Mouse (Mus musculus) heart, embryonic 13.5 days (tissue): ENCODE data around the gene Hist2h2ab. TPM values are rescaled to one million over a fixed set of nuclear protein-coding genes. Genes with fewer than 3 reads are reported as not detected.
A peak's percentile ranks its signal among the peaks of the same experiment; 100 is the strongest.

Source experiments
- ATAC-seq: fragments of 200-750 bp; cut with Nextera tagmentation; 2 replicates; pipeline ENCODE4 v1.8.0; 2017; ENCODE audit warnings: moderate TSS enrichment; ENCODE audit not compliant: insufficient number of reproducible peaks, low FRiP score, low TSS enrichment; ENCODE audit errors: extremely low read depth
- H3K27ac ChIP-seq: fragments of 300-500 bp; sonication (generic); replicated peaks from 2 replicates; pipeline ENCODE4 v1.5.1; 2015; ENCODE audit warnings: moderate library complexity, mild to moderate bottlenecking, inconsistent platforms
- H3K27me3 ChIP-seq: fragments of 300-500 bp; sonication (generic); replicated peaks from 2 replicates; pipeline ENCODE4 v1.6.1; 2015; ENCODE audit warnings: mild to moderate bottlenecking, inconsistent platforms
- H3K36me3 ChIP-seq: fragments of 300-500 bp; sonication (generic); 2 replicates; pipeline ENCODE4 v1.6.1; 2015; ENCODE audit warnings: mild to moderate bottlenecking, inconsistent platforms
- H3K4me1 ChIP-seq: fragments of 300-500 bp; sonication (generic); 2 replicates; pipeline ENCODE4 v1.6.1; 2015; ENCODE audit warnings: inconsistent platforms
- H3K4me2 ChIP-seq: fragments of 300-500 bp; sonication (generic); 2 replicates; pipeline ENCODE4 v1.6.1; 2015; ENCODE audit warnings: inconsistent platforms, mild to moderate bottlenecking, moderate library complexity
- H3K4me3 ChIP-seq: fragments of 300-500 bp; sonication (generic); 2 replicates; pipeline ENCODE4 v1.5.1; 2015; ENCODE audit warnings: moderate library complexity, mild to moderate bottlenecking, inconsistent platforms
- H3K9ac ChIP-seq: fragments of 300-500 bp; sonication (generic); 2 replicates; pipeline ENCODE4 v1.6.1; 2015; ENCODE audit warnings: inconsistent platforms, mild to moderate bottlenecking, moderate library complexity
- H3K9me3 ChIP-seq: fragments of 300-500 bp; sonication (generic); 2 replicates; pipeline ENCODE4 v1.6.1; 2016; ENCODE audit warnings: inconsistent platforms
- WGBS: fragments of 180-500 bp; shearing (Covaris S2); methylation state at CpG from one replicate; pipeline ENCODE4 v1.1.7; 2015; ENCODE audit warnings: mixed read lengths; 5-methylcytosine and 5-hydroxymethylcytosine counted together
- polyA plus RNA-seq: library from polyadenylated mRNA; unstranded; fragments of >200 nt; fragmentation: Nextera tagmentation; extraction: Ambion mirVana; gene quantifications from 2 replicates; pipeline ENCODE4 v1.2.1, GENCODE M21; 2015

The Hist2h2ab gene
- polyA plus RNA-seq, 1 experiment from 2014 or later: not detected

GRCm38 (mm10) chr3:96250890-96251289 is 31.2 kb downstream of the Hist2h2ab start:
- H3K9me3 ChIP-seq: no peaks in the 10 kb centered on the region
- no peak overlapping the region for H3K4me3 ChIP-seq
- no peak overlapping the region for H3K9ac ChIP-seq
- H3K27me3 ChIP-seq: no peaks in the 10 kb centered on the region
- WGBS: 72% methylated on average over 3 of the region's 3 CpGs
- ATAC-seq: no peak
- no peak overlapping the region for H3K4me2 ChIP-seq
- no peaks in the 10 kb centered on the region for H3K36me3 ChIP-seq
- peaks cover 31% of the 10 kb centered on the region for H3K4me1 ChIP-seq
- no peak overlapping the region for H3K27ac ChIP-seq

- H3K4me2 ChIP-seq: no peak overlapping the region
- no peaks in the 10 kb centered on the region for H3K27me3 ChIP-seq
- no peaks in the 10 kb centered on the region for H3K9me3 ChIP-seq
- no peak overlapping the region for H3K9ac ChIP-seq
- H3K36me3 ChIP-seq: no peaks in the 10 kb centered on the region
- ATAC-seq: no peak
- H3K4me1 ChIP-seq: peaks cover 35% of the 10 kb centered on the region
- 81% methylated on average over 3 of the region's 3 CpGs for WGBS
- no peak overlapping the region for H3K4me3 ChIP-seq
- no peak overlapping the region for H3K27ac ChIP-seq
These were observed 32.1 kb downstream of the Hist2h2ab start for GRCm38 (mm10) chr3:96251787-96252186.

GRCm38 (mm10) chr3:96254683-96255355 is 35.2 kb downstream of the Hist2h2ab start:
- no peak for ATAC-seq
- 23% methylated on average over 10 of the region's 10 CpGs for WGBS
- no peak overlapping the region for H3K27ac ChIP-seq
- H3K9ac ChIP-seq: peak overlapping the region; percentile 53
- no peaks in the 10 kb centered on the region for H3K36me3 ChIP-seq
- peaks cover 10% of the 10 kb centered on the region for H3K4me1 ChIP-seq
- peak overlapping the region; percentile 6; the same call in 1 of the 2 replicates for H3K4me2 ChIP-seq
- no peaks in the 10 kb centered on the region for H3K27me3 ChIP-seq
- no peaks in the 10 kb centered on the region for H3K9me3 ChIP-seq
- no peak overlapping the region for H3K4me3 ChIP-seq

GRCm38 (mm10) chr3:96255926-96256593 is 36.4 kb downstream of the Hist2h2ab start:
- H3K27ac ChIP-seq: no peak overlapping the region

GRCm38 (mm10) chr3:96257190-96257589 is 37.5 kb downstream of the Hist2h2ab start:
- H3K36me3 ChIP-seq: no peaks in the 10 kb centered on the region
- no peak overlapping the region for H3K27ac ChIP-seq
- no peaks in the 10 kb centered on the region for H3K9me3 ChIP-seq
- no peak for ATAC-seq
- no peak overlapping the region for H3K4me2 ChIP-seq
- no peak overlapping the region for H3K4me3 ChIP-seq
- H3K27me3 ChIP-seq: no peaks in the 10 kb centered on the region
- H3K9ac ChIP-seq: 0 out of 2 replicates have a peak overlapping the region, but pooled peaks have one; percentile 14
- WGBS: 71% methylated on average over 3 of the region's 3 CpGs
- H3K4me1 ChIP-seq: peaks cover 15% of the 10 kb centered on the region

More at GRCm38 (mm10) chr3:96255926-96256593, 36.4 kb downstream of the Hist2h2ab start:
- ATAC-seq: no peak
- no peaks in the 10 kb centered on the region for H3K27me3 ChIP-seq
- 71% methylated on average over 5 of the region's 5 CpGs for WGBS
- no peak overlapping the region for H3K4me2 ChIP-seq
- H3K9me3 ChIP-seq: no peaks in the 10 kb centered on the region
- no peaks in the 10 kb centered on the region for H3K36me3 ChIP-seq
- H3K4me1 ChIP-seq: peaks cover 4% of the 10 kb centered on the region
- H3K4me3 ChIP-seq: no peak overlapping the region
- no peak overlapping the region for H3K9ac ChIP-seq

GRCm38 (mm10) chr3:96260220-96260619 is 40.6 kb downstream of the Hist2h2ab start:
- Histone ChIP-seq H3K4me3 (no peak overlapping the region), H3K27ac (no peak overlapping the region), H3K9me3 (no peaks in the 10 kb centered on the region), H3K36me3 (no peaks in the 10 kb centered on the region), H3K27me3 (no peaks in the 10 kb centered on the region), H3K4me1 (peaks cover 30% of the 10 kb centered on the region), H3K9ac (no peak overlapping the region), H3K4me2 (no peak overlapping the region)
- WGBS: 83% methylated on average over 5 of the region's 5 CpGs
- no peak for ATAC-seq

- H3K27ac ChIP-seq: peak overlapping the region; percentile 96
- H3K4me2 ChIP-seq: peak overlapping the region; percentile 85
- H3K9me3 ChIP-seq: no peaks in the 10 kb centered on the region
- peak overlapping the region; percentile 94 for H3K9ac ChIP-seq
- 58% methylated on average over 3 of the region's 3 CpGs for WGBS
- no peaks in the 10 kb centered on the region for H3K36me3 ChIP-seq
- no peaks in the 10 kb centered on the region for H3K27me3 ChIP-seq
- H3K4me1 ChIP-seq: peaks cover 31% of the 10 kb centered on the region
- peak overlapping the region; percentile 58 for H3K4me3 ChIP-seq
- ATAC-seq: no peak
These were observed 42.0 kb downstream of the Hist2h2ab start for GRCm38 (mm10) chr3:96261623-96262022.

GRCm38 (mm10) chr3:96262216-96262875 is 42.7 kb downstream of the Hist2h2ab start:
- Histone ChIP-seq H3K27ac (peak overlapping the region; percentile 96), H3K4me1 (peaks cover 31% of the 10 kb centered on the region), H3K27me3 (no peaks in the 10 kb centered on the region), H3K9ac (peak overlapping the region; percentile 94), H3K9me3 (no peaks in the 10 kb centered on the region), H3K4me3 (peak overlapping the region; percentile 58), H3K36me3 (no peaks in the 10 kb centered on the region), H3K4me2 (peak overlapping the region; percentile 85)
- WGBS: under 1% methylated on average over 19 of the region's 19 CpGs
- peak; percentile 81 for ATAC-seq

- peak within 1 kb of the TSS; percentile 96 for H3K27ac ChIP-seq
- peak; percentile 54; the same call in 1 of the 2 replicates for ATAC-seq
- H3K9me3 ChIP-seq: no peaks in the 10 kb centered on the region
- peak within 1 kb of the TSS; percentile 58 for H3K4me3 ChIP-seq
- under 1% methylated on average over 40 of the region's 40 CpGs for WGBS
- no peaks in the 10 kb centered on the region for H3K27me3 ChIP-seq
- peak within 1 kb of the TSS; percentile 85 for H3K4me2 ChIP-seq
- no peaks in the 10 kb centered on the region for H3K36me3 ChIP-seq
- peak within 1 kb of the TSS; percentile 94 for H3K9ac ChIP-seq
- H3K4me1 ChIP-seq: peaks cover 37% of the 10 kb centered on the region
These were observed 43.4 kb downstream of the Hist2h2ab start, which contains the start of gene Hist2h4 for GRCm38 (mm10) chr3:96262979-96263550. TSS of gene Hist2h4 (minus strand) at chr3:96263311.

GRCm38 (mm10) chr3:96263558-96264403 is 44.1 kb downstream of the Hist2h2ab start:
- no peak for ATAC-seq
- Histone ChIP-seq H3K4me3 (peak overlapping the region; percentile 58), H3K9ac (peak overlapping the region; percentile 94), H3K4me2 (peak overlapping the region; percentile 85), H3K27ac (peak overlapping the region; percentile 96), H3K36me3 (no peaks in the 10 kb centered on the region), H3K4me1 (peaks cover 39% of the 10 kb centered on the region), H3K9me3 (no peaks in the 10 kb centered on the region), H3K27me3 (no peaks in the 10 kb centered on the region)
- WGBS: 8% methylated on average over 27 of the region's 27 CpGs
